ENCODE assay signal across 8 mouse cellular contexts in the genomic region with DNA sequence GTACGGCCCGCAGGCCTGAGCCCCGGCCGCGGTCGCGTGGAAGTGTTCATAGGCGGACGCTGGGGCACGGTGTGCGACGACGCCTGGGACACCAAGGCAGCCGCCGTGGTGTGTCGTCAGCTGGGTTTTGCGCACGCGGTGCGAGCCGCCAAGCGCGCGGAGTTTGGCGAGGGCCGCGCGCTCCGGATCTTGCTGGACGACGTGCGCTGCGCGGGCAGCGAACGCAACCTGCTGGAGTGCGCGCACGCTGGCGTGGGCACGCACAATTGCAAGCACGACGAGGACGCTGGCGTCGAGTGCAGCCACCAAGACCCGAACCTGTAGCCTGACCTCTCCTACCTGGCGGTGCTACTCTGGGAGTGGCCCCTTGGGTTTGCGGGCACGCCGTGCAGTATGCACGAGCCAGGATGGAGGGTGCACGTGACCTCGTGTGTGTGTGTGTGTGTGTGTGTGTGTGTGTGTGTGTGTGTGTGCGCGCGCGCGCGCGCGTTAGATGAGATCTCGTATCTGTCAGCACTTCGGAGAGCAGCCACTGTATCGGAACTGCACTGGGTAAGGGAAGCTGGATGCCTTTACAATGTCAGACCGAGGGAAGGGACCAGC. TPM values are rescaled to one million over a fixed set of nuclear protein-coding genes. Genes with fewer than 3 reads are reported as not detected.
DNase-seq lines count a peak whose midpoint lies in the region; ATAC-seq and TF ChIP-seq lines count a peak whose summit lies in the region.

No protein-coding gene starts in this region.

- H3K27ac ChIP-seq in lung, embryonic 14.5 days (ENCODE audit: low read depth): no peak overlapping the region
- H3K27ac ChIP-seq in heart, embryonic 16.5 days (ENCODE audit: low read length): no peak overlapping the region
- H3K27ac ChIP-seq in left cerebral cortex, adult 2 months: peak overlapping the region; percentile 88
- H3K27ac ChIP-seq in midbrain, embryonic 15.5 days: no peak overlapping the region

- peaks cover 44% of the 10 kb centered on the region for H3K27me3 ChIP-seq in lung, embryonic 14.5 days (ENCODE audit: insufficient read depth, low read length)
- H3K27me3 ChIP-seq in heart, embryonic 16.5 days (ENCODE audit: control insufficient read depth, insufficient read depth, low read length): peaks cover 40% of the 10 kb centered on the region
- H3K27me3 ChIP-seq in midbrain, embryonic 15.5 days (replicated peaks): 0 out of 2 replicates have a peak, but pooled peaks cover 2% of the 10 kb centered on the region

- peak; percentile 74 for DNase-seq in lung, embryonic 14.5 days
- no peak for DNase-seq in lung, adult 18-20 months
- DNase-seq in embryo, embryonic 10.5 days (ENCODE audit: low spot score): peak; percentile 65
- DNase-seq in left cerebral cortex, adult 2 months (ENCODE audit: extremely low spot score in 1 of 2, low spot score in 2 of 2): peak; percentile 86 to 88
- DNase-seq in urinary bladder, adult 18-20 months (ENCODE audit: low spot score in 2 of 2): no peak

- H3K4me3 ChIP-seq in lung, embryonic 14.5 days (ENCODE audit: low read depth, low read length): peak overlapping the region; percentile 39
- H3K4me3 ChIP-seq in heart, embryonic 16.5 days (ENCODE audit: low read length): peak overlapping the region; percentile 49
- peak overlapping the region; percentile 59 for H3K4me3 ChIP-seq in left cerebral cortex, adult 2 months
- peak overlapping the region; percentile 46 for H3K4me3 ChIP-seq in midbrain, embryonic 15.5 days

- under 1% methylated on average over 66 of the region's 66 CpGs for WGBS in lung, embryonic 14.5 days
- 1% methylated on average over 66 of the region's 66 CpGs for WGBS in heart, embryonic 16.5 days
- 3% methylated on average over 66 of the region's 66 CpGs for WGBS in midbrain, embryonic 15.5 days

- no peak for TF ChIP-seq CTCF in lung, embryonic 14.5 days (IDR thresholded peaks at IDR 0.05; ENCODE audit: low read depth)
- TF ChIP-seq CTCF in left cerebral cortex, adult 2 months (IDR thresholded peaks at IDR 0.05): no peak

- H3K9me3 ChIP-seq in lung, embryonic 14.5 days (ENCODE audit: low read depth, low read length): no peaks in the 10 kb centered on the region
- no peaks in the 10 kb centered on the region for H3K9me3 ChIP-seq in heart, embryonic 16.5 days (replicated peaks; ENCODE audit: control insufficient read depth, low read length)
- H3K9me3 ChIP-seq in midbrain, embryonic 15.5 days: no peaks in the 10 kb centered on the region

- no peaks in the 10 kb centered on the region for H3K36me3 ChIP-seq in lung, embryonic 14.5 days (ENCODE audit: insufficient read depth)
- no peaks in the 10 kb centered on the region for H3K36me3 ChIP-seq in heart, embryonic 16.5 days (ENCODE audit: control insufficient read depth, insufficient read depth)
- no peaks in the 10 kb centered on the region for H3K36me3 ChIP-seq in midbrain, embryonic 15.5 days (replicated peaks)

- H3K4me2 ChIP-seq in lung, embryonic 14.5 days: peak overlapping the region; percentile 75
- H3K4me2 ChIP-seq in heart, embryonic 16.5 days (ENCODE audit: low read depth, low read length): peak overlapping the region; percentile 80
- H3K4me2 ChIP-seq in midbrain, embryonic 15.5 days: peak overlapping the region; percentile 81

- H3K4me1 ChIP-seq in lung, embryonic 14.5 days (ENCODE audit: insufficient read depth): 0 out of 2 replicates have a peak, but pooled peaks cover 3% of the 10 kb centered on the region
- H3K4me1 ChIP-seq in heart, embryonic 16.5 days (ENCODE audit: control insufficient read depth, insufficient read depth, low read length): peaks cover 12% of the 10 kb centered on the region
- H3K4me1 ChIP-seq in midbrain, embryonic 15.5 days: peaks cover 20% of the 10 kb centered on the region

- ATAC-seq in lung, embryonic 14.5 days (ENCODE audit: insufficient read depth): peak; percentile 44; the same call in 1 of the 2 replicates
- peak; percentile 14; the same call in 1 of the 2 replicates for ATAC-seq in heart, embryonic 16.5 days (replicated peaks; ENCODE audit: extremely low read depth, insufficient read depth, low FRiP score)
- ATAC-seq in midbrain, embryonic 15.5 days (replicated peaks): peak; percentile 72
- no peak for ATAC-seq in megakaryocyte-erythroid progenitor cell, adult 5-6 weeks (replicated peaks; ENCODE audit: low FRiP score, low TSS enrichment, poor library complexity, severe bottlenecking)

- intact Hi-C loops in left cerebral cortex, adult 2 months (cut with DNase I): no loop called here

- H3K9ac ChIP-seq in lung, embryonic 14.5 days: peak overlapping the region; percentile 16; the same call in 1 of the 2 replicates
- peak overlapping the region; percentile 55 for H3K9ac ChIP-seq in heart, embryonic 16.5 days (ENCODE audit: low read length)
- H3K9ac ChIP-seq in midbrain, embryonic 15.5 days: peak overlapping the region; percentile 59

RNA-seq across cellular contexts. Expression of gene Cyp46a1, which starts 6.2 kb away (rescaled TPM):
- 3.9 and 4.4 TPM in 2 replicates for polyA plus RNA-seq in lung, embryonic 14.5 days (2014; fragmentation: Nextera tagmentation; extraction: Ambion mirVana)
- 4.9 TPM in 2 replicates for polyA plus RNA-seq in heart, embryonic 16.5 days (2015; fragmentation: Nextera tagmentation; extraction: Ambion mirVana)
- 100 to 1,000 TPM; 270 to 290 TPM for total RNA-seq in left cerebral cortex, adult 2 months (2021)
- 23.6 and 24.9 TPM in 2 replicates for polyA plus RNA-seq in midbrain, embryonic 15.5 days (2015; fragmentation: Nextera tagmentation; extraction: Ambion mirVana)
- 1.0 TPM in 1 of 2 replicates, not detected in the other for total RNA-seq in megakaryocyte-erythroid progenitor cell, adult 5-6 weeks (2014; fragmentation: Nextera tagmentation)
- 0.23 TPM in 1 of 2 replicates, not detected in the other for total RNA-seq in megakaryocyte-erythroid progenitor cell, adult 5-6 weeks (2017)

RNA-seq across cellular contexts. Expression of gene Hhipl1, which starts 21.9 kb away (rescaled TPM):
- polyA plus RNA-seq in lung, embryonic 14.5 days (2014; fragmentation: Nextera tagmentation; extraction: Ambion mirVana): 0.76 and 0.82 TPM in 2 replicates
- 0.84 and 0.95 TPM in 2 replicates for polyA plus RNA-seq in heart, embryonic 16.5 days (2015; fragmentation: Nextera tagmentation; extraction: Ambion mirVana)
- total RNA-seq in left cerebral cortex, adult 2 months (2021): 1 to 10 TPM; 7.1 to 7.4 TPM
- polyA plus RNA-seq in midbrain, embryonic 15.5 days (2015; fragmentation: Nextera tagmentation; extraction: Ambion mirVana): 2.7 and 2.8 TPM in 2 replicates
- not detected in 2 replicates for total RNA-seq in megakaryocyte-erythroid progenitor cell, adult 5-6 weeks (2014; fragmentation: Nextera tagmentation)
- not detected in 2 replicates for total RNA-seq in megakaryocyte-erythroid progenitor cell, adult 5-6 weeks (2017)

RNA-seq across cellular contexts. Expression of gene Eml1, which starts 42.8 kb away (rescaled TPM):
- polyA plus RNA-seq in lung, embryonic 14.5 days (2014; fragmentation: Nextera tagmentation; extraction: Ambion mirVana): 105 and 109 TPM in 2 replicates
- polyA plus RNA-seq in heart, embryonic 16.5 days (2015; fragmentation: Nextera tagmentation; extraction: Ambion mirVana): 84.9 and 87.0 TPM in 2 replicates
- 10 to 100 TPM; 65.7 to 68.2 TPM for total RNA-seq in left cerebral cortex, adult 2 months (2021)
- 52.9 and 61.3 TPM in 2 replicates for polyA plus RNA-seq in midbrain, embryonic 15.5 days (2015; fragmentation: Nextera tagmentation; extraction: Ambion mirVana)
- total RNA-seq in megakaryocyte-erythroid progenitor cell, adult 5-6 weeks (2014; fragmentation: Nextera tagmentation): not detected in 2 replicates
- not detected in 2 replicates for total RNA-seq in megakaryocyte-erythroid progenitor cell, adult 5-6 weeks (2017)

RNA-seq across cellular contexts. Expression of gene Ccdc85c, which starts 52.8 kb away (rescaled TPM):
- polyA plus RNA-seq in lung, embryonic 14.5 days (2014; fragmentation: Nextera tagmentation; extraction: Ambion mirVana): 8.3 and 8.6 TPM in 2 replicates
- polyA plus RNA-seq in heart, embryonic 16.5 days (2015; fragmentation: Nextera tagmentation; extraction: Ambion mirVana): 4.2 and 4.6 TPM in 2 replicates
- 10 to 100 TPM; 73.7 to 79.3 TPM for total RNA-seq in left cerebral cortex, adult 2 months (2021)
- polyA plus RNA-seq in midbrain, embryonic 15.5 days (2015; fragmentation: Nextera tagmentation; extraction: Ambion mirVana): 15.3 and 15.8 TPM in 2 replicates
- total RNA-seq in megakaryocyte-erythroid progenitor cell, adult 5-6 weeks (2014; fragmentation: Nextera tagmentation): 1.3 TPM in 1 of 2 replicates, not detected in the other
- 0.42 and 1.3 TPM in 2 replicates for total RNA-seq in megakaryocyte-erythroid progenitor cell, adult 5-6 weeks (2017)

Comparison
In these comparisons a context has a peak if more than half of its experiments do, and no peak if none do; other contexts are left out.
1. DNase-seq: peak in lung, embryonic 14.5 days (single experiment), embryo, embryonic 10.5 days (single experiment) and left cerebral cortex, adult 2 months (2 of 2); none in lung, adult 18-20 months (0 of 2) and urinary bladder, adult 18-20 months (0 of 2).
2. Peak in every context shown above with its lines, with median percentiles within 50 percentile points of each other: H3K4me2 ChIP-seq, H3K4me3 ChIP-seq and H3K9ac ChIP-seq.